ENCODE assay signal across 8 mouse cellular contexts in the genomic region with DNA sequence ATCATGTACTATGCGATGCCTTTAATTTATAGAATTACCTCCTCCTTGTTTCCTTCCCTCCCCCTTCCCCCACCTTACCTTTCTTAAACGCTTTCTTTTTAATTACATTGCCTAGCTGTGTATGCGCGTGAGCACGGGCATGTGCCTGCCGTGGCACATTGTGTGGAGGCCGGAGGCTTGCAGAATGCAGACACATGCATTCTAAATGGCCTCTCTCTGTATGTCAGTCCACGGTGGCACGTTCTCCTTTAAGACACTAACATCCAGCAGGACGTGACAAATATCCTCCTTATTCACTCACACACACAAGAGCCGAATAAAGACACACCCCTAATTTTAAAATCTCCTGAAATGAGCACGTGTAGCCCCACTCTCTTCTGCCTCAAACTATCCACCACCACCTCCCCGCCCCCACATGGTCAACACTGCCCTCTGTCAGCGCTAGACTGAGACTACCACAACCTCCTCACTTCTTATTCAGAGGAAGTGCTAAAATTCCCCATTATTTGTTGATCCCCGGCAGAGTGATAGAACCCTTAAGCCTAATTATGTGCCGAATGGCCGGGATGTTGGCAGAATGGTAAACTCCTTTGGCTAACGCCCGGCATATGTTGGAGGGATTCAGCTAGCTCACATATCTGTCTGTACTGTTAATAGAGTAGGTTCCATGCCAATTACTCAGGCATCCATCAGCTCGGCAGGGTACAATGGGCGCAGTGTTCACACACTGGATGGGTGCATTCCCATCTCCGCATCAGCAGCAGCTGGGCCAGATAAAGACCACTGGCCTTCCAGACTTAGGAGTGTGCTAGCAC.
DNase-seq lines count a peak whose midpoint lies in the region; ATAC-seq lines count a peak whose summit lies in the region.

No protein-coding gene starts in this region.

- no peak overlapping the region for H3K4me3 ChIP-seq in intestine, embryonic 15.5 days (replicated peaks)
- peak overlapping the region; percentile 25; the same call in 1 of the 2 replicates for H3K4me3 ChIP-seq in limb, embryonic 11.5 days (ENCODE audit: low read depth, low read length)
- peak overlapping the region; percentile 51 for H3K4me3 ChIP-seq in midbrain, embryonic 10.5 days

- no peaks in the 10 kb centered on the region for H3K36me3 ChIP-seq in intestine, embryonic 15.5 days
- no peaks in the 10 kb centered on the region for H3K36me3 ChIP-seq in limb, embryonic 11.5 days (ENCODE audit: control insufficient read depth, insufficient read depth, low read length)
- no peaks in the 10 kb centered on the region for H3K36me3 ChIP-seq in midbrain, embryonic 10.5 days

- ATAC-seq in granulocyte monocyte progenitor cell, adult 5-6 weeks (replicated peaks; ENCODE audit: poor library complexity, severe bottlenecking), result peak; percentile 49
- ATAC-seq in intestine, embryonic 15.5 days, result peak; percentile 53
- peak; percentile 45 for ATAC-seq in limb, embryonic 11.5 days (ENCODE audit: insufficient number of reproducible peaks, low FRiP score, low TSS enrichment, low read depth)

- WGBS in intestine, embryonic 15.5 days, result 13% methylated on average over 22 of the region's 22 CpGs
- WGBS in limb, embryonic 11.5 days, result 10% methylated on average over 22 of the region's 22 CpGs
- WGBS in midbrain, embryonic 10.5 days, result 11% methylated on average over 22 of the region's 22 CpGs

- DNase-seq in ovary, postnatal 36 days (ENCODE audit: low spot score), result peak; percentile 62
- no peak for DNase-seq in ovary, postnatal 14 days (ENCODE audit: low spot score)
- peak; percentile 79 for DNase-seq in embryo, embryonic 9.5 days (ENCODE audit: extremely low spot score)
- DNase-seq in limb, embryonic 11.5 days (ENCODE audit: low spot score), result peak; percentile 69
- DNase-seq in midbrain, embryonic 10.5 days (ENCODE audit: low spot score), result peak; percentile 67
- peak; percentile 37 to 61 for DNase-seq in spleen, postnatal 14 days (ENCODE audit: low spot score in 2 of 2)

- H3K9ac ChIP-seq in intestine, embryonic 15.5 days, result no peak overlapping the region
- no peak overlapping the region for H3K9ac ChIP-seq in limb, embryonic 11.5 days (ENCODE audit: low read length)

- H3K4me2 ChIP-seq in intestine, embryonic 15.5 days (replicated peaks), result peak overlapping the region; percentile 72
- H3K4me2 ChIP-seq in limb, embryonic 11.5 days (ENCODE audit: low read depth, severe bottlenecking), result peak overlapping the region; percentile 74

- H3K27ac ChIP-seq in intestine, embryonic 15.5 days, result no peak overlapping the region
- H3K27ac ChIP-seq in limb, embryonic 11.5 days (replicated peaks; ENCODE audit: low read depth, low read length), result 0 out of 2 replicates have a peak overlapping the region, but pooled peaks have one; percentile 21
- H3K27ac ChIP-seq in midbrain, embryonic 10.5 days (replicated peaks), result peak overlapping the region; percentile 92

- H3K27me3 ChIP-seq in intestine, embryonic 15.5 days (replicated peaks), result no peaks in the 10 kb centered on the region
- H3K27me3 ChIP-seq in limb, embryonic 11.5 days (ENCODE audit: control insufficient read depth, insufficient read depth, low read length), result no peaks in the 10 kb centered on the region
- no peaks in the 10 kb centered on the region for H3K27me3 ChIP-seq in midbrain, embryonic 10.5 days (ENCODE audit: low read depth, poor library complexity, severe bottlenecking)

- peaks cover 27% of the 10 kb centered on the region for H3K4me1 ChIP-seq in intestine, embryonic 15.5 days (replicated peaks)
- peaks cover 23% of the 10 kb centered on the region for H3K4me1 ChIP-seq in limb, embryonic 11.5 days (ENCODE audit: control insufficient read depth, insufficient read depth, low read length)
- H3K4me1 ChIP-seq in midbrain, embryonic 10.5 days, result peaks cover 60% of the 10 kb centered on the region

- H3K9me3 ChIP-seq in intestine, embryonic 15.5 days, result no peaks in the 10 kb centered on the region
- H3K9me3 ChIP-seq in limb, embryonic 11.5 days (ENCODE audit: control insufficient read depth, low read length), result no peaks in the 10 kb centered on the region
- H3K9me3 ChIP-seq in midbrain, embryonic 10.5 days (replicated peaks), result peaks cover 8% of the 10 kb centered on the region; the same call in 1 of the 2 replicates
